Mouse (Mus musculus) myocyte (in vitro differentiated cells): ENCODE data around the gene Rnf41. TPM values are rescaled to one million over a fixed set of nuclear protein-coding genes. Genes with fewer than 3 reads are reported as not detected.

ENCODE experiments used
- H3K27me3 ChIP-seq: one replicate; pipeline ENCODE4 v1.6.1; 2011; ENCODE audit not compliant: control insufficient read depth, insufficient read depth, insufficient read length
- H3K36me3 ChIP-seq: one replicate; pipeline ENCODE4 v1.6.1; 2011; ENCODE audit not compliant: control insufficient read depth, insufficient read depth
- H3K4me2 ChIP-seq: one replicate; pipeline ENCODE4 v1.6.1; 2011; ENCODE audit warnings: low read depth, control low read depth
- H3K4me3 ChIP-seq: one replicate; pipeline ENCODE4 v1.5.1; 2011; ENCODE audit warnings: mild to moderate bottlenecking, control low read depth, moderate library complexity
- H3K79me2 ChIP-seq: one replicate; pipeline ENCODE4 v1.6.1; 2011; ENCODE audit not compliant: control insufficient read depth, insufficient read depth
- H3ac ChIP-seq: one replicate; pipeline ENCODE4 v1.6.1; 2011; ENCODE audit not compliant: control insufficient read depth, insufficient read length
- CEBPB ChIP-seq: IDR thresholded peaks from 2 replicates; pipeline ENCODE4 v1.6.1; 2011; ENCODE audit warnings: mild to moderate bottlenecking, moderate library complexity; ENCODE audit not compliant: poor library complexity, insufficient read depth, severe bottlenecking
- E2F4 ChIP-seq: IDR thresholded peaks from one replicate; pipeline ENCODE4 v1.6.1; 2011; ENCODE audit warnings: mild to moderate bottlenecking, control low read depth, moderate library complexity; ENCODE audit not compliant: insufficient read depth
- MAX ChIP-seq: IDR thresholded peaks from one replicate; pipeline ENCODE4 v1.6.1; 2011; ENCODE audit warnings: low read depth, mild to moderate bottlenecking, control low read depth
- MYOD1 ChIP-seq, 3 experiments: IDR thresholded peaks; one replicate each; pipeline ENCODE4 v1.6.1; 2011; ENCODE audit warnings: control low read depth in 2 of 3, low read depth in 2 of 3, mild to moderate bottlenecking in 2 of 3, moderate library complexity in 1 of 3; ENCODE audit not compliant: insufficient read length in 2 of 3, control insufficient read depth in 1 of 3
- MYOG ChIP-seq, 3 experiments: IDR thresholded peaks; one replicate each; pipeline ENCODE4 v1.6.1; 2011; ENCODE audit warnings: control low read depth in 2 of 3, low read depth in 2 of 3, mild to moderate bottlenecking in 2 of 3; ENCODE audit not compliant: insufficient read length in 2 of 3, control insufficient read depth in 1 of 3, insufficient read depth in 1 of 3
- POLR2A ChIP-seq: IDR thresholded peaks from one replicate; pipeline ENCODE4 v1.6.1; 2011; ENCODE audit warnings: low read depth, mild to moderate bottlenecking, control low read depth, moderate library complexity; ENCODE audit not compliant: insufficient read length
- POLR2AphosphoS2 ChIP-seq: IDR thresholded peaks from one replicate; pipeline ENCODE4 v1.6.1; 2011; ENCODE audit warnings: low read depth, control low read depth; ENCODE audit not compliant: insufficient read length
- REST ChIP-seq: IDR thresholded peaks from one replicate; pipeline ENCODE4 v1.6.1; 2011; ENCODE audit warnings: mild to moderate bottlenecking, control low read depth, moderate library complexity; ENCODE audit not compliant: insufficient read depth, insufficient read length
- SRF ChIP-seq: IDR thresholded peaks from one replicate; pipeline ENCODE4 v1.6.1; 2011; ENCODE audit warnings: low read depth; ENCODE audit not compliant: control insufficient read depth, insufficient read length
- TCF12 ChIP-seq: IDR thresholded peaks from one replicate; pipeline ENCODE4 v1.6.1; 2011; ENCODE audit warnings: mild to moderate bottlenecking, control low read depth; ENCODE audit not compliant: poor library complexity, insufficient read depth, severe bottlenecking
- TCF3 ChIP-seq: IDR thresholded peaks from one replicate; pipeline ENCODE4 v1.6.1; 2011; ENCODE audit warnings: low read depth, control low read depth; ENCODE audit not compliant: insufficient read length
- USF1 ChIP-seq: IDR thresholded peaks from one replicate; pipeline ENCODE4 v1.6.1; 2011; ENCODE audit warnings: low read depth, mild to moderate bottlenecking, control low read depth, moderate library complexity
- polyA plus RNA-seq: library from polyadenylated mRNA; unstranded; fragments of >200 nt; fragmentation: generic; extraction: Trizol; gene quantifications from one replicate; pipeline ENCODE4 v1.2.1, GENCODE M21; 2012; ENCODE audit warnings: missing spikeins

Gene Rnf41
- polyA plus RNA-seq, 1 experiment, result 35.2 TPM

DNA sequence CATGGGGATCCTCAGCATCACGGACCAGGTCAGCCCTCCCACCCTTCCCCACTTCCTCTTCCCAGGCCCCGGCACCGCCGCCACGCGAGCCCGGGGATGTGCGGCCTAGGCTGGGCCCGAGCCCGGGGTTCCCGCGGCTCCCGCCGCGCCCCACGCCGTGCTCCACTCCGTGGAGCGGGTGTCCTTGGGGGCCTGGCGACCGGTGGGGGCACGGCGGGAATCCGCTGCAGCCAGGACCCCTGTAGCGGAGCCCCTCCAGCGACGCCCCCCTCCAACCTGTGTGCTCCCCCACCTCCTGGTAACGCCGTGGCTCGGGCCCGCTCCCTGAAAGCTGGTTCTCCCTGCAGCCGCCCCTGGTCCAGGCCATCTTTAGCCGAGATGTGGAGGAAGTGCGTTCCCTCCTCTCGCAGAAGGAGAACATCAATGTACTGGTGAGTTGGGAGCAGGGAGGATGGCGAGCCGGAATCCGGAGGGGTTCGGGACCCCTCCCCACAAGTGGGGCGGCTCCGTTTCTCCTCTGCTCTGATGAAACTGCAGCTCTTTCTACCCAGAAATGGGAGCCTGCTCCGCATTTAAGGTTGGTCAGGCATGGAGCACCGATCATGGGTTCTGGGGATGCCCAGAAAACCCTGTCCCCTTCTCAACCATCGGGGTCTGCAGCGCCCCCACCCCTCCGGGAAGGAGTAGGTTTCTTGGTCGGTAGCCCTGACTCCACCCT lies 34.1 kb upstream of the Rnf41 start:
- Histone ChIP-seq H3ac (peak overlapping the region; percentile 35), H3K27me3 (no peaks in the 10 kb centered on the region), H3K36me3 (peaks cover 18% of the 10 kb centered on the region), H3K4me2 (peak overlapping the region; percentile 92), H3K4me3 (peak overlapping the region; percentile 56), H3K79me2 (peaks cover 27% of the 10 kb centered on the region)
- TF ChIP-seq CEBPB, result no peak
- TF ChIP-seq USF1, result no peak
- TF ChIP-seq MAX, result no peak

DNA sequence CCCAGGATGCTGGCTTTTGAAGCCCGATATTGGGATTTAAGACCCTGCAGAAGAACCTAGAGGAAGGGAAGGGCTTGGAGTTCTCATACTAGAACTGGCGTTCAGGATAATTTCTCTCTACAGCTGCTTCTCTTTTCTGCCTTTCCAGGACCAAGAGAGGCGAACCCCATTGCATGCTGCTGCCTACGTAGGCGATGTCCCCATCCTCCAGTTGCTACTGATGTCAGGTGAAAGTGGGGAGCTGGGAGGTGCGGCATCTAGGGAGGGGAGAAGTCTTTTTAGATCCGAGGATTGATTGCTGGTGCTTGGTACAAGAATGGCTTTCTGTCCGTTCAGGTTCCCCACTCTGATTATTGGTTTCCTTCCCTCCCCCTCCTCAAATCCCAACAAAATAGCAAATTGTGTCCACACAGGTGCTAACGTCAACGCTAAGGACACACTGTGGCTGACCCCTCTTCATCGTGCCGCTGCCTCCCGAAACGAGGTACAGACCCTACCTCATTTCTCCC lies 33.5 kb upstream of the Rnf41 start:
- peak overlapping the region; percentile 35 for H3ac ChIP-seq
- H3K79me2 ChIP-seq, result peaks cover 27% of the 10 kb centered on the region
- H3K36me3 ChIP-seq, result peaks cover 22% of the 10 kb centered on the region
- peak overlapping the region; percentile 92 for H3K4me2 ChIP-seq
- H3K27me3 ChIP-seq, result no peaks in the 10 kb centered on the region
- TF ChIP-seq REST (no peak), TCF3 (no peak), USF1 (no peak), CEBPB (no peak), POLR2AphosphoS2 (peak; percentile 16), SRF (no peak), TCF12 (no peak)
- peak overlapping the region; percentile 56 for H3K4me3 ChIP-seq

DNA sequence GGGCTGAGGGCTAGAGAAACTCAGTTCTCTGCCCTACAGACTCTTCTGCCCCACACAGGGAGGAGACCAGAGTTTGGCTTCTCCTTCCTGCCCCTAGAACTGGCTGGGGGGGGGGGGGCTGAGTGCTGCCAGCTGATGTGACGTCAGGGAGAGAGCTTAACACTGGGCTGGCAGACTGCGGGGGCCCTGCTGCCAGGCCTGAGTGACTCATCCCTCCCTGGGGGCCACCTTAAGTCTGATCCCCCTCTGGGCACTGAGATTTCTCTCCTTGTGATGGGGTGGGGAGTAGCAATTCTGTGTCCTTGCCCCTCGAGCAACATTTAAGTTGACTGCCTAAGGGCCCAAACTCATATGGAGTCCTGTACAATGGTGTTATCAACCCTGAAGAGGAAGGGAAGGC lies 33.0 kb upstream of the Rnf41 start:
- TF ChIP-seq TCF3 (no peak), TCF12 (no peak), MYOG (IDR thresholded peaks at IDR 0.05; ENCODE audit: control insufficient read depth in 1 of 3, insufficient read depth in 1 of 3, insufficient read length in 2 of 3, low read depth in 2 of 3) (no peak), SRF (no peak)
- Histone ChIP-seq H3K27me3 (no peaks in the 10 kb centered on the region), H3K4me2 (peak overlapping the region; percentile 92), H3K36me3 (peaks cover 26% of the 10 kb centered on the region), H3K4me3 (peak overlapping the region; percentile 56), H3K79me2 (peaks cover 27% of the 10 kb centered on the region), H3ac (no peak overlapping the region)

DNA sequence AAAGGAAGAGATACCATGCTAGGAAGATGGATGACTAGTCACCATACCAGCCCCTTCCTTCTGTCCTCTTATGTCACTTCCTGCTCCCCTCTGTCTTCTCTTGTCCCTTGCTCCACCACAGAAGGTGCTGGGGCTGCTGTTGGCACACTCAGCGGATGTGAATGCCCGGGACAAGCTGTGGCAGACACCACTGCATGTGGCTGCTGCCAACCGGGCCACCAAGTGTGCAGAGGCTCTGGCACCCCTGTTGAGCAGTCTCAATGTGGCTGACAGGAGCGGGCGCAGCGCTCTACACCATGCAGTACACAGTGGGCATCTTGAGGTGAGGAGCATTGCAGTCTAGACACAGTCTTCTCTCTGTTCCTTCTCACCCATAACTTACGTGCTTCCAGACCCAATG lies 32.2 kb upstream of the Rnf41 start:
- TF ChIP-seq USF1 (no peak), MYOG (IDR thresholded peaks at IDR 0.05; ENCODE audit: control insufficient read depth in 1 of 3, insufficient read depth in 1 of 3, insufficient read length in 2 of 3, low read depth in 2 of 3) (no peak), POLR2A (no peak), REST (no peak), CEBPB (no peak), SRF (no peak), E2F4 (no peak), MYOD1 (IDR thresholded peaks at IDR 0.05; ENCODE audit: control insufficient read depth in 1 of 3, insufficient read length in 2 of 3, low read depth in 2 of 3) (no peak), TCF12 (no peak), TCF3 (no peak), POLR2AphosphoS2 (no peak), MAX (no peak)
- H3K79me2 ChIP-seq, result peaks cover 27% of the 10 kb centered on the region
- no peak overlapping the region for H3K4me3 ChIP-seq
- H3K4me2 ChIP-seq, result peak overlapping the region; percentile 92
- H3K27me3 ChIP-seq, result no peaks in the 10 kb centered on the region
- no peak overlapping the region for H3ac ChIP-seq
- H3K36me3 ChIP-seq, result peaks cover 34% of the 10 kb centered on the region

DNA sequence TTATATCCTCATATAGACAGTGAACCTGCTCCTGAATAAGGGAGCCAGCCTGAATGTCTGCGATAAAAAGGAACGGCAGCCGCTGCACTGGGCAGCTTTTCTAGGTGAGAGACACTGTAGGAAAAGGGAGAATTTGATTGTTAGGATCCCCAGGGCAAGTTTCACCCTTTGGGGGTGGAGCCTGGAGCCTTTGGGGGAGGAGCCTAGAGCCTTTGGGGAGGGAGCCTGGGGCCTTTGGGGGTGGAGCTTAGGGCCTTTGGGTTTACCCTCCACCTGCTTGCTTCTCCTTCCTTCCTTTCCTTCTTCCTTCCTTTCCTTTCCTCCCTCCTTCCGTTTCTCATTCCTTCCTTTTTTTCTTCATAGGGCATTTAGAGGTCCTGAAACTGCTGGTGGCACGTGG lies 30.9 kb upstream of the Rnf41 start:
- Histone ChIP-seq H3K79me2 (peaks cover 27% of the 10 kb centered on the region), H3K4me2 (no peak overlapping the region), H3ac (no peak overlapping the region), H3K27me3 (no peaks in the 10 kb centered on the region), H3K36me3 (peaks cover 46% of the 10 kb centered on the region), H3K4me3 (no peak overlapping the region)
- TF ChIP-seq USF1 (no peak), MYOD1 (IDR thresholded peaks at IDR 0.05; ENCODE audit: control insufficient read depth in 1 of 3, insufficient read length in 2 of 3, low read depth in 2 of 3) (no peak), MYOG (IDR thresholded peaks at IDR 0.05; ENCODE audit: control insufficient read depth in 1 of 3, insufficient read depth in 1 of 3, insufficient read length in 2 of 3, low read depth in 2 of 3) (no peak), TCF12 (no peak), MAX (no peak), E2F4 (no peak), POLR2AphosphoS2 (no peak), SRF (no peak), CEBPB (no peak), REST (no peak), POLR2A (no peak), TCF3 (no peak)
